Mouse (Mus musculus) neural tube, postnatal 0 days (tissue): ENCODE measurements around the gene Exosc2. TPM values are rescaled to one million over a fixed set of nuclear protein-coding genes. Genes with fewer than 3 reads are reported as not detected.

Experiments used
- polyA plus RNA-seq: library from polyadenylated mRNA; unstranded; fragments of >200 nt; fragmentation: Nextera tagmentation; extraction: Ambion mirVana; gene quantifications from 2 replicates; pipeline ENCODE4 v1.2.1, GENCODE M21; 2015

The Exosc2 gene
- 29.2 and 34.8 TPM in 2 replicates for polyA plus RNA-seq

GRCm38 (mm10) chr2:31670551-31671035, at the start of gene Exosc2:
Gene Exosc2, plus strand, starts transcription at chr2:31670715.

GRCm38 (mm10) chr2:31639901-31640608, 30.5 kb upstream of the Exosc2 start, which contains the start of gene Prdm12:
Gene Prdm12, plus strand, starts transcription at chr2:31640037.

DNA sequence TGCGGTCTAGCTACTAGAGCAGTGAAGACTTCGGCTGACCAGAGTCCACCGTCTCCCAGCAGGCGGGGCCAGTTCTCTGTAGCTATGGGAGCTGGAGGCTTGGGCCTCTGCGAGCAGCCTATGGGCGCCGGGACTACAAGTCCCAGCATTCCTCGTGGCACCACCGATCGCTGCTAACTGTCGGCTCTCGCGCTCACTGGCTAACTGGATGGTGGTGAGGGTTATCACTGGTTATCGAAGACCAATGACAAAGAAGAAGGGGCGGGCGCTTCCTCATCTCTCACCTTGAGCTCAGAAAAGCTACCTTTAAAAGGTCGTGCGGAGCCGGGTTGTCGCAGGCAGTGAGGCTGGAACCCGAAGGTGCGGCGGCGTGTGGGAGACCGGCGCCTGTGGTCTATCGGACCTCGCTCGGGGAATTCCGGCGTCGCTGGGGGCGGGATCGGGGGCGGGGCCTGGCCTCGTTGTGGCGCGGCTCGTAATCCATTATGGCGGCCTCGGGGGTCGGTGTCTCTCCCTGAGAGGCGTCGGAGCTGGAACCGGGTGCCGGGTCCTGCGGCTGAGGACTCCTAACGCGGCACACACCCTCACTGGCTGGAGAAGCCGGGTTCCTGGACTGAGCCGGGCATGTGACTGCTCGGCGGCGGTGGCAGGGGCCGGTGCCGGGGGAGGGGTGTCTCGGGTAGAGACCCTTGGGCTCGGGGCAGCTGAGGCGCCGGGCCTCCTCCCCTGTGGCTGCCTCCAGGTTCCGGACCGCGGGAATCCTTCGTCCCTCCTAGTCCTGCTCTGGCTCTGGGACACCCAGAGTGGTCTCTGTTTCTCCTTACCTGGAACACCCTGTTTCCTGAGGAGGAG, 17.8 kb downstream of the Exosc2 start, which contains the start of gene Abl1:
Abl1 (plus strand) TSS at position 303 of the 852 bp plus-strand sequence.

Other genes starting within 250 kb of the Exosc2 start
- gene Ass1, start 200.5 kb upstream of the Exosc2 start, polyA plus RNA-seq, result 20.2 and 21.4 TPM in 2 replicates
- 42.9 and 46.7 TPM in 2 replicates for gene Fubp3, start 98.1 kb upstream of the Exosc2 start, polyA plus RNA-seq
- gene Prdm12, start 30.7 kb upstream of the Exosc2 start, polyA plus RNA-seq, result 0.24 and 2.9 TPM in 2 replicates
- gene Abl1, start 17.7 kb downstream of the Exosc2 start, polyA plus RNA-seq, result 10.2 and 11.0 TPM in 2 replicates
- gene Qrfp, start 139.9 kb downstream of the Exosc2 start, polyA plus RNA-seq, result 0.10 TPM in 2 replicates
- 5.5 and 5.7 TPM in 2 replicates for gene Fibcd1, start 175.3 kb downstream of the Exosc2 start, polyA plus RNA-seq
- 2.0 and 2.5 TPM in 2 replicates for gene Lamc3, start 216.6 kb downstream of the Exosc2 start, polyA plus RNA-seq